Mouse (Mus musculus) kidney, adult 8-10 months (tissue): Measurements from ENCODE around the gene Faah.

Source experiments
- DNase-seq, 2 experiments: peaks; one replicate each; pipeline ENCODE4 v3.0.0; 2022

Faah gene

DNA sequence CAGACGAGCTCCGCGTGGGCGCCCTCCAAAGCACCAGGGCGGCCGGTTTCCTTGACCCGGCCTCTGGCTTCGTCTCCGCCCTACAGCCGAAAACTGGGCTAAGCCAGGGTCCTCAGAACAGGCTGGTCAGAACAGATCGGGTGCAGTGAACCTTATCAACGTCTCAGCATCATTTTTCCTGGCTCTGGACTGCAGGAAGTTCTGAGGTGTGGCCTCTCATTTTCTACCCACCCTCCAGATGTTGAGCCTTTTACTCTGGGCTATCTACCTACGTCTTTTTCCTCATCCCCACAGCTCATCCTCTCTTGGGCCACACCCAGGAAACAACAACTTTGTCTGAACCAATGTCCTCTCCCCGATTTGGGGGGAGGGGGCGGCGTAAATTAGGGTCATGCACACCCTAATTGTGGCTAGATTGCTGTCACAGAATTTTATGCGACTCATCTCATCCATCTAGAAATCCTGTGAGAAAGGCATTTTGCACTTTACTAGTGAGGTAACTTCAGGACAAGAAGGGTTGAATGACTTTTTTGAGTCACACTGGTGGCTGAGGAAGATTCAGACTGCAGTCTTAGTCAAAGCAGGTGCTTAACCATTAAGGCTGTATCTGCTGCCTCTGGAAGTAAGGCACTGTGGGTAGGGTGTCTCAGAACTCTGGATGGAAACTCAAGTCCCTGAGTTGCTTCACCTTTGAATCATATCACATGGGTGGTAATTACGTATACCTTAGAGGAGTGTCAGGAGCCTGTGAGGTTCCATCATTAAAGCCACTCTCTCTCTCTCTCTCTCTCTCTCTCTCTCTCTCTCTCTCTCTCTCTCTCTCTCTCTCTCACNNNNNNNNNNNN lies at the start of gene Faah:
Gene Faah (minus strand): TSS at position 25 of the 845 bp plus-strand sequence.
- DNase-seq = no peak

DNA sequence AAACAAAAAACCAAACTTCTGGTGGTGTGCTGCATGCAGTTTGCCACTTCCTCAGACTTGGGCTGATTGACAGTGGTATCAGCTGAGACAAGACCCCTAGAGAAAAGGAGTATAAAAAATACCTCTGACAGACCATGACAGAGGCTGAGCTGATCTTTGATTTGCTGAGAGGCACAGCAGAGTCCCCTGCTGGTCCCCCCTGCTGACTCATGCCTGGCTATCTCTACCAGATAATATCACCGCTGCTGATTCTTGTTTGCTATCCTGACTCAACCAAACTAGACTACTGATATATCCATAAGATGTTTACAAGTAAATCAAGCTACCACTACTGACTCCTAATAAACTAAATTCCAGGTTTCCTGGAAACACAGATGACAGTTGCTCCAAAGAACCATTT lies 46.1 kb upstream of the Faah start:
- no peak for DNase-seq

DNA sequence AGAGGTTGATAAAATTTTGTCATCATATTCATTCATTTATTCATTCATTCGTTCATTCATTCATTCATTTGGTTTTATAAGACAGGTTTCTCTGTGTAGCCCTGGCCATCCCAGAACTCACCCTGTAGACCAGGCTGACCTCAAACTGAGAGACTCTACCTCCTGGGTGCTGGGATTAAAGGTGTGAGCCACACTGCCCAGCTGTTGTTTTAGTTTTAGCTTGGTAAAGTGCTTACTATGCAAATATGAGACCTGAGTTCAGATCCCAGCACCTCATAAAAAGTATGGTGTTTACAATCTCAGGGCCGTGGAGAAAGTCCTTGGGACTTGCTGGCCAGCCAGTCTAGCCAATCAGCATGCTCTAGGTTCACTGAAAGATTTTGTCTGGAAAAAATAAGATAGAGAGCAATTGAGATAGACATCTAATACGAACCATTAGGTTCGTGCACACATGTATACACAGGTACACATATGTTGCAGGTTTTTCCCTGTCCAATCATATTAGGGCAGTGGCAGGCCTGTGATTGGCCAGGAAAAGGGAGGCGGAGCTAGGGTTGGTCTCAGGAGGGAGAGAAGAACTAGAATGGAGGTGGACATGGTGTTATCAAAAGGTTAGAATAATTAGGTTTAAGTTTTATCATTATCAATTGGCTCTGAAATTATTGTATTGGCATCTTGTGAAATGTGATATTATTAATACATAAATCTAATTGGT lies 41.4 kb upstream of the Faah start:
- no peak for DNase-seq

DNA sequence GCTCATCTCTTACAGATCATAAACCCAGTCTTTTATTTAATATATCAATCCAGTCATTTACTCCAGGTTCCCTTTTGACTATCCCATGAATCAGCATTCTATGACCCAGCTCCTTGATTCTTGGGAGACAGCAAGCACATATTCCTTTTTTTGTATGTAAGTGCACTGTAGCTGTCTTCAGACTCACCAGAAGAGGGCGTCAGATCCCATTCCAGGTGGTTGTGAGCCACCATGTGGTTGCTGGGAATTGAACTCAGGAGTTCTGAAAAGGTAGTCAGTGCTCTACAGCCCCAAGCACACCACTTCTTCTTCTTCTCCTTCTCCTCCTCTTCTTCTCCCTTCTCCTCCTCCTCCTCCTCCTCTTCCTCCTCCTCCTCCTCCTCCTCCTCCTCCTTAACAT lies 39.8 kb upstream of the Faah start:
- DNase-seq = no peak

DNA sequence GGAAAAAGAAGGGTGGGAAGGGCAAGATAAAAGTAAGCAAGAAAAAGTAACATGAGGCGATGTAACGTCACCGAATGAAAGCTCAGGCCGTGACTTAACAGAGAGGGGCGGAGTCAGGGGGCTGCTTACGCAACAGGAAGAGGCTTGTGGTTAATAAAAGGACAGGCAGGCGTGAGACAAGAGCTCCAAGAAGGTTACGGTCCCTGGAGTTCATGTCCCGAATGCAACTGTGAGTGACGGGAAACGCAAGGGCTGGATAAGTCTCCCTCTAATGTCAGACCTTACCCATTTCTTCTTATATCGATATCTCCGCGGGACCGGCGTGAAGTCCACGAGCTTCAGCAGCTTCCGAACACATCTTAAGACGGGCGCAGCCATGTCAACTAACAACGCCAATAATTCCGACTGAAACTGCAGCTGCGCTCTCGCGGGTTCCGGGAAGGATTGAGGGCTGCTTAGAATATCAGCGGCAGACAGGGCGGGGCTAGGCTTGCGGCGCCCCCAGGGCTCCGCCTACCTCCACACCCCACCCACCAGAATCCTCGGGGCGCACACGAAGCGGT lies 35.8 kb upstream of the Faah start, which contains the start of gene Nsun4:
Gene Nsun4 (minus strand): TSS at position 478 of the 563 bp plus-strand sequence.
- peak; percentile 92 for DNase-seq

DNA sequence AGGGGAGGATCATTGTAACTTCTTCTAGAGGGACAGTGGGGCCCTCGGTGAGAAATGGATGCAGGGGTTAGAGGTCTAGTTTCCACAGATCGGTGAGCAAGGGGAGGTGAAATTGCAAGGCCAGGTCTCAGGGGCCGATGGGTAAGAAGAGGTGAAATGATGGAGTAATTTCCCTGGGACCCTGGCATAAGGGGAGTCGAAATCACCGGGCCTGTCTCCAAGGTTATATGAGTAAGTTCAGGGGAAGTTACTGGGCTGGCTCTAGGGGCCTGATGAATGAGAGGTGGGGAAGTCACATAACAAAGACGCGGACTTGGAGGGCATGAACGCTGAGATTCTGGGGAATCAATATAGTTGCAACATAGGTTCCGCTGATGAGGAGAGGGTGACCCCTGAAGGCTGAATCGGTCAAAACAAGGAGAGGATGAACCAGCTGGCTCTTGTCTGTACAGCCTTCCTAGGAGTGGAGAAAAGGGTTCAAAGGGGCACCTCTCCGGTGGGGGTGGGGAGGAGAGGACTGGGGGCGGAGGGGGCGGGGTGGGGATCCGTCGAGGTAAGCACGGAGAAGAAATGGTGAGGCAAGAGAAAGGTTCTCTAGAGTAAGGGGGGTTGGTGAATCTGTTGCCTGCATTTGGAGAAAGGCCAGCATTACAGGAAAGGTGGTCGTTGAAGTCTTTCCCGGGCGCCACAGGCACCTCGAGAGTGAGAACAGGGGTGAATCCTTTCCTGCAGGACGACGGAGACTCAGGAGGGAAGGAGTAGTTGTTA lies 35.0 kb upstream of the Faah start:
- DNase-seq = peak; percentile 66 to 69

DNA sequence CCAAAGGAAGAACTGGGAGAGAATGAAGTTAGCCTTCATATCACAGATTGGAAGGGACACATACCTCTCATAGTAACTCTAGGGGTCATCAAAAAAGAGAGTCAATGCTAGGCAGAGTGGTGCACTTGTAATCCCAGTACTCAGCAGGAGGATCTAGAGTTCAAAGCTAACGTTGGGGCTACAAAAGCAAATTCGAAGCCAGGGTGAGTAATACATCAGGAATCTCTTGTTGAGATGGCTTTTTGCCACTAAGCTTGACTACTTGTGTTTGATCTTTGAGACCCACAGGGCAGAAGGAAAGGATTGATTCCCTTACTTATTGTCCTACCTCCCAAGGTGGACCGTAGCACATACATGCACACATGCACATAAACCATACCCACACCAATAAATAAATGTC lies 31.5 kb upstream of the Faah start:
- no peak for DNase-seq

DNA sequence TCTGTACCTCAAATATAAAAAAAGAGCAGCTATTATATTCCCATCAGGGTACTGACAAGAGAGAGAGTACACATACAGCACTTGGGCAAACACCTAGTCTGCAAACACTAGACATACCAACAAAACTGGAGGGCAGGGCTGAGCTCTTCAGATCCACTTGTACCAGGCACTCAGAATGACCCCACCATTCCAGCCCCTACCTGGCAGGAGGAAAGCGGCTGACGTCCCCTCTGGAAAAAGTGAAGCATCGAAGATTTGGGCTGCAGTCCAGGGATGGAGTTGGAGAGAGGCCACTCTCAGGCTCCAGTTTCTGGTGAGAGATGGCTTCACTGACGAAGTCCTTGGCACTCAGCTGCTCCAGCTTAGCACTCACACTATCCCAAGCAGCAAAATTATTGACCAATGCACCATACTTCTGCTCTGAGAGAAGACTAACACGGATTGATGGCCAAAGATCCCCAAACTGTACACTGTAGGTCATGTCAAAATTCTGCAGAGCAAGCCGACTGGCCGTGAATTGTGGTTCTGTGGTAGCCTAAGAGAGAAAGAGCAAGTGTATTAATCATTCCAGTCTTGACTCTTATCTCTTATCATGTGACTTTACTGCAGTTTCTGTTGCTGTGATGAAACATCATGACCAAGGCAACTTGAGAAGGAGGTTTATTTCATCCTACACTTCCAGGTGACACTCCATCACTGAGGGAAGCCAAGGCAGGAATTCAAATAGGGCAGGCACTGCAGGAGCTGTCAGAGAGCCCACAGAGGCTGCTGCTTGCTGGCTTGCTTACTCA lies 30.6 kb upstream of the Faah start:
- no peak for DNase-seq

DNA sequence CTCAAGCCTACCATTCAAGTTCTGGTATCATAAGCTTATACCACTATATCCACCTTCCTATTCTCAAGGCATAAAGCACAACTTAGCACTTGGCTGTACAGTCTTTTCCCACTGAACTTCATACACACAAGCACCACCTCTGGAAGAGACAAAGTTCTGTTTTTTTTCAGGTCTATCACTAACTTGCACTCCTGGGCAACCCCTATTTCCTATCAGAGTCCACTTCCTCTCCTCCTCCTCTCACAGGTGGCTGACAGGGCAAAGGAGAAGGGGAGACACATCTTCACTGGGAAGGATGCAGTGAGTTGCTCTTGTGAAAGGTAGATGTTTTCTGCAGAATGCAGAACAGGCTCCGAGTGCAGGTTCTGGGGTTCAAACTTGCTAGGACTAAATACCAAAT lies 30.0 kb upstream of the Faah start:
- DNase-seq = no peak

DNA sequence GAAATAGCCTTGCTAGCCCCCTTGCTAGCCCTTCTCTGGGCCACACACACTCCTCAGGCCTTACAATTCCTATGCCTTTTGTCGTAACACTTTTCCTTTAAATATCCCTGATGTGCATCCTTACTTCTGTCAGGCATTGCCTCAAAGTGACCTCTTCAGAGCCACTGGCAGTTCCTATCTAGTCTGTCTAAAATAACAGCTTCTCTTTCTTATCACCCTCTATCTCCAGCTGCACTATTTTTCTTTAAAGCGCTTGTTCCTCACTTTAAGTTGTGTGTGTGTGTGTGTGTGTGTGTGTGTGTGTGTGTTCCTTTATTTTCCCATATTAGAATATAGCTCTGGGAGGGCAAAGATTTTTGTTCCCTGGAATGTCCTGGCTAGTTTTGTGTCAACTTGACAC lies 28.9 kb upstream of the Faah start:
- DNase-seq = no peak

DNA sequence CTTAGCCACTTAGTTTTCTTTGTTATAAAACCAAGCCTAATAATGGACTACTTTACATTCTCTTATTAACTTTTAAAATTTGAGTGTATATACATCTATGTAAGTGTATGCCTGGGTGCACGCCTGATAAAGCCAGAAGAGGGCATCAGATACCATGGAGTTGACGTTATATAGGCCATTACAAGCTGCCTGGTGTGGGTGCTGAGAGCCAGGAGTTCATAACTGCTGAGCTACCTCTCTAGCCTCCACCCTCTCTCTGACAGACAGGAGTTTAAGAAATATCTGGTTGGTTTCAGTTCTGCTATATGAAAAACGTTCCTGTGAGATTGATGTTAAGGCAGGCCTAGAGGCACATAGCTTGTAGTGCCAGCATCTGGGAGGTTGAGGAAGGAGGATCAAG lies 24.5 kb upstream of the Faah start:
- DNase-seq = no peak

DNA sequence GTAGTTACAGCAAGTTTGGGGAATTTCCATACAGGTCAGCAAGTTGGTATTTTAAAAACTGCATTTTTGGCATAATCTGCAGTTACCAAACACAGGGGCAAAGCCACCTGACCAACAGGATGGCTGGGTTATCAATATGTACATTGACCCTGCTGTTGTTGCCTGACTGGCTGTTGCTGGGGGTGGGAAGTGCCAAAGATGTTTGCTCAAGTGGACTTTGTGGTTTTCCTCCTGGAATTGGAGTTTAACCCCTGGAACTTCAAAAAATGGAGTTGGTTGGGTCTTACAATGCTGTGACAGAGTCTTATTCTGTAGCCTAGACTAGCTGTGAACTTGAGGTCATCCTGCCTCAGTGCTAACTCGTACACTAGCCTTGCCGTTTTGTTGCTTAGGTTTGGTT lies 22.7 kb upstream of the Faah start:
- peak; percentile 20 to 29 for DNase-seq

DNA sequence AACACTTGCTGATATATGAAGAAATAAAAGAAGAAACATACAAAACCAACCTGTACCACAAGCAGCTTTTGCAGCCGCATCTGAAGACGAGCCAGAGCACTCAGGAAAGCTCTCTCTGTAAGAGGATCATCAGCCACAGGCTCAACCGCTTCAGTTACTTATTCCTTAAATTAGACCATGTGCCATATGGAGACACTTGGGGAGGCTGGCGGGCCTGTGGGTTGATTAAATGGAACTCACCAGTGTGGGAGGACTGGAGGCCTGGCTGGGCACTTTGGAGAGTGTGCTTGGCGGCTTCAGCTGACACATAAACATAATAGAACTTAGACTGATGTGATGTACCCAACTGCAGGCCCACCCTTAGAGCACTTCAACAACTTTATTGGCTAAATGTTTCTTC lies 15.6 kb upstream of the Faah start:
- DNase-seq = no peak

DNA sequence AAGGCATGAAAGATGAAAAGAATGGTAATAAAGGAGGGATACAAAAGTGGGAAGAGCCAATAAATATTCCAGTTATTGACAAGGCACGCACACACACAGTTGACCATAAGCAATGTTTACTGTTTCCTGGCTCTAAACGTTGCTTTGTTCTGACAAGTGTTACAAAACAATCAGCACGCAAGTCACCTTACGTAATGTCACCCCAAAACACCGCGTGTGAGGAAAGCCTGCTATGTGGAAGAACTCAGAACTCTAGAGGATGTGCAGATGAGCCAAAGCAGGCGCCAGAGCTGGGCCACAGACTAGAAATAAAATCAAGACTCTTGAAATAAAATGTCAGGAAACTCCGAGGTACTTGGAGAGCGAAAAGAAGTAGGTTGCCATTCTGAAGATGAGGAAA lies 15.2 kb upstream of the Faah start:
- DNase-seq = no peak

DNA sequence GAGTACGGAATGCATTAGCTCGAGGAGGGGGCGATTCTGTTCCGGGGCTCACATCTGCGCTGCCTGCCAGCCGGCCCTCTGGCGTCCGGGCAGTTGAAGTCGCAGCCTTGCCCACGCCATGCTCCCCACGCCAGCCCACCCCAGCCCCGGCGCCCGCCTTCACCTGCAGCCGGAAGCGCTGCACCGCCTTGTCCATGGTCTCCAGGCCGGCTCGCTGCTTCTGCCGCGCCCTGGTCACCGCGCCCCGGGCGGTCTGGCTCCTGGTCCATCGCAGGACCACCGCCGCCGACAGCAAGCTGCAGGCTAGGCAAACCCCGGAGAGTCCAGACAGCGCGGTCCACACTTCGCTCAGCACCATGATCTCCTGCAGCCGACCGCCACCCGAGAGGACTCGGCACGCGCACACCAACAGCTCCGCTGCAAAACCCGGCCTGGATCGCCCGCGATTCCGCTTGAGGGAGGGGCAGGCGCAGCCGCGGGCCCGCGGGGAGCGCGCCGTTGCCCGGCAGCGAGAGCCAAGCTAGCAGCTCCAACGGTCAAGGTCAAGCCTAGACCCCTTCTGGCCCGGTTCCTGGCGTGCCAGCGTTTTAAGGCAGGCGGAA lies 325 bp downstream of the Faah start:
- peak; percentile 86 to 87 for DNase-seq

DNA sequence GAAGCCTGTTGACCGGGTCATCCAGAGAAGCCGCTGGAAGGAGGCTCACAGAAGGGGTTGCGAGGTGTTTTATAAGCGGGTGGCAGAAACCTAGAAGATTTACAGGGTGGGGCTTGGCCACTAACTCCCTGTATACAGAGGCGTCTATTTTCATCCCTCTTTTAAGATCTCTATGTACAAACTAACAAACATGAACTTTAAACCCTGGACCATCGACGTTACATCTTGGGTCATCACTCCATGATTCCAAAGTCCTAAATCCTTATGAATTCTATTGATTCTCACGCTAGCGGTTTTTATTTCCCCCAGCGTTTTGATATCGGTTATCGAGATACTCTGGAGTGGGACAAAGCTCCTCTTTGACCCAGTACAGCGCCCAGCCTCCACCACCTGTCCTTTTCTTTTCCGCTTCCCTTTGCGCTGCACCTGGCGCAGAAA lies 845 bp downstream of the Faah start:
- no peak for DNase-seq

DNA sequence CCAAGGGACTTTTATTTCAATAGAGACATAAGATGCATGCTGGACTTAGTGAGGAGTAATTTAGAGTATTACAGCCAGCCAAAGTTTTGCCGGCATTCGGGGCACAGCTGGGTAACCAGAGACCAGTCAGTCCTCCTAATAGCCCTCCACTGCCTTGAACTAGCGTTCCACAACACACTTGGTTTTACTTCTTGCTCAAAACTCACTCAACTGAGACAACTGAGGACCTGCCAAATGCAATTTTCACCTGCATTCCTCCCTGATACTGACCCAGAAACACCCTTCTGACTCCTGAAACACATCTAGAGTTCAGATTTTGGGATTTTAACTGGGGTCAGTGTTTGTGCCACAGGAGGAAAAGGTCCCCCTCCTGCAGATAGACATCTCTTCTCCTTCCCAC lies 1.3 kb downstream of the Faah start:
- peak; percentile 48 to 51 for DNase-seq

DNA sequence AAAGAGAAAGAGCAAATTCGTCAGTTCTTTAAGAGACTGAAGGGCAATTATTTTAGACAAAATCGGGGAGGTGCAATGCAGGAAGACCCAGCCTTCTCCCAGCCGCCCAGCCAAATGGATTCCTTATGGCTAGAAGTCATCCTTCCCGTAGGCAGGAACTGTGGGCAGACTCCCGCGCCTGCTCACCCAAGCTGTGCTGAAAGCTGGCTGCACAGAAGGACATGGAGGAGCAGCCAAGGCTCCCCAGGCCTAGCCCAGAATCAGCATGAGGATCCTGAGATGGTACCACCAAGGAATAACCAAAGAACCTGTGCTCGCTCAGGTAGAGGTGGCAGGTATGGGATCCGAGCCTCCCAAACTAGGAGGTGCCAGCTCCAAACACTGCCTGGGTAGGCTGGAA lies 1.7 kb downstream of the Faah start:
- DNase-seq = no peak

DNA sequence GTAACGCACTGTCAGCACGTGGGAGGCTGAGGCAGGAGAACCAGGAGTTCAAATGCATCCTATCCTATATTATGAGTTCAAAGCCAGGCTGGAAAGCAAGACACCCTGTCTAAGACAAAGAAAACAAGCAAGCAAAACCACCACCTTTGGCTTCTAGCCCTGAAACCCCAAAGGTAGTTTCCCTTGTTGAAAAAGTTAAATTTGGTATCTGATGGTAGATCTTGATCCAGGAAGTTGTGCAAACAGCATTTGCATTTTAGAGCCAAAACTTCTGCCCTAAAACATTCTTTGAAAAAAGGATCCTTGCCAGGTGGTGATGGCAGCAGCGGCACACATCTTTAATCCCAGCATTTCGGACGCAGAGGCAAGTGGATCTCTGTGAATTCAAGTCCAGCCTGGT lies 2.2 kb downstream of the Faah start:
- DNase-seq = no peak

DNA sequence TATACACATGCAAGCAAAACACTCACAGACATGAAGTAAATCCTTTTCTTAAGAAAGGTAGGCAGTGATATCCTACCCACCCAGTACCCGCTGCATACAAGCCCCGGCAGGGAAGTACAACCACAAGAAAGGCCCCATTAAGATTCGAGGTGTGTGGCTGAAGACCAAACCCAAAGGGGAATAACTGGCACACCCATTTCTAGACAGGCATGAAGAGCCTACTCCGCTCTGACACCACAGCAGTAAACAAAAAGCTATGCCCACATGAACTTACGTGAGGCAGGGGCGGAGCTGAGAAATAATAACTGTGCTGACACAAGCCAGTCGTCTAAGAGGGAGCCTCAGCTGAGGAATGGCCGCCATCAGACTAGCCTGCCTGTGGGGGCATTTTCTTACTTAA lies 7.5 kb downstream of the Faah start:
- no peak for DNase-seq

DNA sequence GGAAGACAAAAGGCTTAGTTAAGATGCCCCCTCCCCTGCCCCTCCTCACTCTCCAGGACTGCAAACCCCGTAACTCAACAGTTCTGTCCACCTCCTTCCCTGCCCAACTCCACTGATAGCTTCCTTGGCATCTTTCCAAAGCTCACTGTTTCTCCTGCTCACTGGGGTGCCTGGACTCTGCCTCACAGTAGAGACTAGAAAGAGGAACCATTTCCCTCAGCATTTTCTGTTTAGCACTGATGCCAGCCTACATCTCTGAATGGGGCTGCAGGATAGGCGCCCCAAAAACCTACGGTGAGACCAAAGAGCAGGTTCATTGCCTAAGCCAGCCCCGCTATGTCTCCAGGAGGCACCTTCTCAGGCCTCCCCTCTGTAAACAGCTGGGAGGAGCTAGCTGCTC lies 16.5 kb downstream of the Faah start:
- no peak for DNase-seq

DNA sequence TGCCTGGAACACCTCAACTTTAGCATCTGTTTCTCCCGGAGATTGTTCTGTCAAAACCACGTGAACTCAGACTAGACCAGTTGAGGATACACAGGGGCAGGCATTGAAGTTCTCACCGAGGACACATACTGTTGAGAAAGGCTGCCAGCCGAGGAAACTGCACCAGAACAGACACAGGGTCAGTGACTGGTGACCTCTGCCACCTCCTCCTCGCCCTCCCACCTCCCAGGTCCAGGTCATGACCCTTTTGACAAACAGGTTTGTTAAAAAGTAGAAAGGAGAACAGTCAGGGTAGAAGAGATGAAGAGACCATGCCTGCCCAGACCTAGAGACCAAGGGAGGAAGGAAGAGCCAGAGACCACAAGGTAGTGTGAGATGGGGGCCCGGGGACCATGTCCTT lies 17.1 kb downstream of the Faah start:
- DNase-seq = no peak
